Mouse (Mus musculus) hindbrain, postnatal 0 days (tissue): ENCODE data around the gene Nhlrc2. TPM values are rescaled to one million over a fixed set of nuclear protein-coding genes. Genes with fewer than 3 reads are reported as not detected.

ENCODE experiments used
- ATAC-seq: fragments of 200-750 bp; cut with Nextera tagmentation; 2 replicates; pipeline ENCODE4 v1.8.0; 2017; ENCODE audit warnings: mild to moderate bottlenecking, moderate TSS enrichment, moderate library complexity
- DNase-seq: peaks from one replicate; pipeline ENCODE4 v3.0.0-alpha.2; 2015; ENCODE audit warnings: low spot score
- H3K27ac ChIP-seq: fragments of 300-500 bp; sonication (generic); 2 replicates; pipeline ENCODE4 v1.5.1; 2014; ENCODE audit warnings: mild to moderate bottlenecking
- H3K27me3 ChIP-seq: fragments of 300-500 bp; sonication (generic); 2 replicates; pipeline ENCODE4 v1.6.1; 2014; ENCODE audit warnings: low read length, mixed read lengths; ENCODE audit not compliant: insufficient read depth
- H3K36me3 ChIP-seq: fragments of 300-500 bp; sonication (generic); 2 replicates; pipeline ENCODE4 v1.6.1; 2014; ENCODE audit warnings: low read length, mixed read lengths; ENCODE audit not compliant: insufficient read depth
- H3K4me1 ChIP-seq: fragments of 300-500 bp; sonication (generic); 2 replicates; pipeline ENCODE4 v1.6.1; 2014; ENCODE audit warnings: antibody characterized with exemption, low read length, mixed read lengths; ENCODE audit not compliant: insufficient read depth
- H3K4me2 ChIP-seq: fragments of 300-500 bp; sonication (generic); 2 replicates; pipeline ENCODE4 v1.6.1; 2014; ENCODE audit warnings: low read depth, mild to moderate bottlenecking, low read length, moderate library complexity, mixed read lengths
- H3K4me3 ChIP-seq: fragments of 300-500 bp; sonication (generic); 2 replicates; pipeline ENCODE4 v1.5.1; 2014; ENCODE audit warnings: low read length
- H3K9ac ChIP-seq: fragments of 300-500 bp; sonication (generic); replicated peaks from 2 replicates; pipeline ENCODE4 v1.6.1; 2014; ENCODE audit warnings: mild to moderate bottlenecking, low read length, moderate library complexity, mixed read lengths
- H3K9me3 ChIP-seq: fragments of 300-500 bp; sonication (generic); 2 replicates; pipeline ENCODE4 v1.6.1; 2016; ENCODE audit warnings: low read length, mixed read lengths
- CTCF ChIP-seq: IDR thresholded peaks from 2 replicates; pipeline ENCODE4 v1.5.1; 2016; ENCODE audit warnings: antibody characterized with exemption, control low read depth, low read depth
- WGBS: fragments of 180-500 bp; shearing (Covaris S2); extraction: QIAGEN DNeasy Blood & Tissue Kit; methylation state at CpG from one replicate; pipeline ENCODE4 v1.1.7; 2014; 5-methylcytosine and 5-hydroxymethylcytosine counted together
- polyA plus RNA-seq: library from polyadenylated mRNA; unstranded; fragments of >200 nt; fragmentation: Nextera tagmentation; extraction: Ambion mirVana; gene quantifications from 2 replicates; pipeline ENCODE4 v1.2.1, GENCODE M21; 2015
- total RNA-seq: library from RNA; depleted of rRNA; stranded (reverse); fragments of >200 nt; gene quantifications from 2 replicates; pipeline ENCODE4 v1.2.3, GENCODE M21; 2014

Nhlrc2 gene
- total and polyA plus RNA-seq, 2 experiments from 2014 or later = 7.9 to 11.7 TPM

DNA sequence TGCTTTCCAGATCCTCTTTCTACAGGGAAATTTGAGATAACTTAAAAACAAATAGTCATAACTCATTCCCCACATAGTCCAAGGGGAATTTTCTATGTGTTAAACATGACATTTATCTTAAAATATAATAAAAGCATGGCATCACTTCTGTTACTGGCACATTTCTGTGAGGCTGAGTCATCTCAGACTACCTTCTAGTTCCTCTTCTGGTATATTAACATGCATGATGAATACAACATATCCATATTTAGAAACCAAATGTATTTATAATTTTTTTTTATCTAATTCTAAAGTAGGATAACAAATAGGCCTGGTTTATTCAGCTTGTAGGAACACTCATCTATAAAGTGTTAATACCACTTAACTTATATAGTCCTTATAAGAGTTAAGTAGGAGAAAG lies 2.0 kb upstream of the Nhlrc2 start:
- Histone ChIP-seq H3K4me2 (no peak overlapping the region), H3K9me3 (no peaks in the 10 kb centered on the region), H3K36me3 (0 out of 2 replicates have a peak, but pooled peaks cover 6% of the 10 kb centered on the region), H3K9ac (no peak overlapping the region), H3K4me3 (no peak overlapping the region), H3K27ac (no peak overlapping the region), H3K27me3 (no peaks in the 10 kb centered on the region), H3K4me1 (peaks cover 6% of the 10 kb centered on the region)
- DNase-seq (no peak), ATAC-seq (no peak)
- no peak for TF ChIP-seq CTCF

DNA sequence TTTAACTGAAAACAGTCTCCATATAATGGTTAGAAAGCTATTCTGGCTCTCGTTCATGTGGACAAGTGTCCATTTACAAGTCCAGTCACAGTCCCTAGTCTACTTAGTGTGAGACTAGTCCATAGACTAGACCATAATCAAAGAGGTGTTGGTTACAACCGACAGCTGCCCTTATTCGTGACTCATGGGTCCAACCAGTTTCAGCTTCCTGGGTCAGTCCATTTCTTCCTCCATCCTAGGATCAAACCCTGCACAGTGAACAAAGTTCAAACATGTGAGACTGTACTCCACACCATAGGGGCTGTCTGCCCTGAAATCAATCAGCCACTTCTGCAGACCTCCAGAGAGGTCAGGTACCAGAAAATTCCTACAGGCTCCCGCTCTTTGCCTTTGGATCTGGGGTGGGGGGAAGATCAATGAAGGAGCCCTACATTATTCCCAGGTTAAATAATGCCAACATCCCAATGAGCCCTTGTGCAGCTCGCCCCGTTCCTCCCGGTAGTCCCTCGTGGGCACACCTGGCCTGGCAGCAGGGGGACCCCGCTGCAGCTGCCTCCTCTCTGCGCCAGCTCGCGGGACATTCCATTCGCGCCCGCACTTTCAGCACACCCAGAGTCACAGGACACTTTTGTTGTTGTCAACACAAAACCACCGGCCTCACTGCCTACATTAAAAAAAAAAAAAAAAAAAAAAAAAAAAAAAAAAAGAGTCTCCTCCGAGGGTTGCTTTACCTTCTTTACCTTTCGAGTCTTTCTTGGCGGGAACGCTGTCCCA lies 418 bp upstream of the Nhlrc2 start, which contains the start of gene Dclre1a:
Dclre1a (minus strand) TSS at position 767 of the 774 bp plus-strand sequence.
- Histone ChIP-seq H3K4me3 (peak within 1 kb of the TSS; percentile 84), H3K27ac (peak within 1 kb of the TSS; percentile 93), H3K9ac (peak within 1 kb of the TSS; percentile 98), H3K27me3 (no peaks in the 10 kb centered on the region), H3K4me1 (peaks cover 6% of the 10 kb centered on the region), H3K4me2 (peak within 1 kb of the TSS; percentile 73), H3K36me3 (peaks cover 11% of the 10 kb centered on the region), H3K9me3 (no peaks in the 10 kb centered on the region)
- DNase-seq (no peak), ATAC-seq (peak; percentile 68)
- peak; percentile 46 for TF ChIP-seq CTCF
- WGBS = 10% methylated on average over 20 of the region's 20 CpGs

DNA sequence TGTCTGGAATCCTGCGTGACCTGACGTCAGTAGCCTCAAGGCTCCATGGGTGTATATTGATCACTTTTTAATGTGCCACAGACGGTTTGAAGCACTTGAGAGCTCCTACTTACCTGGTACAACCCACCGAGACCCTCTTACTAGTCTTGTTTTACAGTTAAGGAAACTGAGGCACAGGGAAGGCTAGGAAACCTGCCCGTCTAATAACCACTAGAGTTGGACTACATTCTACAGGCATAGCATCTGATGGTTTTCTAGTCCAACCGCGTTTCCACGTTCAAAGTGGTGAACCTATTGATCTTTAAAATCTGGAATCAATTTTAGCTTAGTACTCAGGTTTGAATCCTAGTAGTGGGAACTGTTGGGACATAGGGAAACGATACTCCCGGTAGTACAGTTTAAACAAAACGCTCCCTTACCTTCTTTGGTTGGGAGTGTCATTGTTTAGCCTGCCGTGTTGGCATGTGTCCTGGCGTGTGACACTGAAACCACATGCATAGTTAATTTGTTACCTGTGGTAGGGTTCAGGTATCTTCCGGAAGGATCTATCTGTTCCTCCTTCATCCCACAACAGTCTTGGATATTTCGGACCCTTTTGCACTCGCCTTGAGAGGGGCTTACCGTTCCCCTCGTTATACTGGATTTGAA lies 1.1 kb downstream of the Nhlrc2 start:
- H3K9me3 ChIP-seq = no peaks in the 10 kb centered on the region
- peak overlapping the region; percentile 84 for H3K4me3 ChIP-seq
- H3K4me2 ChIP-seq = peak overlapping the region; percentile 73
- H3K9ac ChIP-seq = peak overlapping the region; percentile 98
- TF ChIP-seq CTCF = no peak
- ATAC-seq (no peak), DNase-seq (no peak)
- peak overlapping the region; percentile 93 for H3K27ac ChIP-seq
- peaks cover 20% of the 10 kb centered on the region for H3K36me3 ChIP-seq
- peaks cover 6% of the 10 kb centered on the region for H3K4me1 ChIP-seq
- 28% methylated on average over 18 of the region's 18 CpGs for WGBS
- H3K27me3 ChIP-seq = no peaks in the 10 kb centered on the region

DNA sequence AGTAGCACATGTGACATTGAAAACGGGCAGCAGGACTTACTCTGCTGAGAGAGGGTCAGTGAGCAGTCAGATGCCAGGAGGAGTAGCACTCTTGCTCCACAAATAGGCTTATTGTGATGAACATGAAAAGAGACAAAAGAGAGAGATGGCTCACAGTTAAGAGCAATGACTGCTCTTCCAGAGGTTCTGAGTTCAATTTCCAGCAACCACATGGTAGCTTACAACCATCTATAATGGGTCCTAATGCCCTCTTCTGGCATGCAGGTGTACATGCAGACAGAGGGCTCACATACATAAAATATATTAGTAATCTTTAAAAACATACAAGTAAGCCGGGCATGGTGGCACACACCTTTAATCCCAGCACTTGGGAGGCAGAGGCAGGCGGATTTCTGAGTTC lies 5.1 kb downstream of the Nhlrc2 start:
- Histone ChIP-seq H3K4me3 (no peak overlapping the region), H3K27me3 (no peaks in the 10 kb centered on the region), H3K36me3 (peaks cover 19% of the 10 kb centered on the region), H3K4me2 (no peak overlapping the region), H3K4me1 (peaks cover 6% of the 10 kb centered on the region), H3K9ac (no peak overlapping the region), H3K27ac (no peak overlapping the region), H3K9me3 (no peaks in the 10 kb centered on the region)
- 94% methylated on average over 3 of the region's 3 CpGs for WGBS
- no peak for TF ChIP-seq CTCF
- ATAC-seq (no peak), DNase-seq (no peak)

DNA sequence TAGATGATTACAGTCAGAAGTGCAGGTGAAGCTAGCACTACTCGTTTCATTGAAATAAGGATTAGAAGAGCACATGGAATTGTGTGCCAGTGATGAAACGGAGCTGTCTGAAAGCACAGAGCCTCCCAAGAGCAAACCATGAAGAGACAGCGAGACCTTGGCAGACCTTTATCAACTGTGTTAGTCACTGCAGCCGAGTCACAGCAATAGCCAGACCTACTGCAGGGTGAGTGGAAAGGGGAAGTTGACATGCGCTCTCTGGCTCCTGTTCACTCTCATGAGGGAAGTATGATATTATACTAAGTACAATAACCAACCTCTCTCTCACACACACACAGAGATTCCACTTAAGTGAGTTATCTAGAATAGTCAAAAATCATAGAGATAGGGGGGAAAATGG lies 7.9 kb downstream of the Nhlrc2 start:
- H3K27me3 ChIP-seq = no peaks in the 10 kb centered on the region
- ATAC-seq = no peak
- WGBS = 78% methylated on average over 5 of the region's 5 CpGs
- H3K9ac ChIP-seq = no peak overlapping the region
- H3K9me3 ChIP-seq = no peaks in the 10 kb centered on the region
- H3K4me1 ChIP-seq = no peaks in the 10 kb centered on the region
- peaks cover 19% of the 10 kb centered on the region for H3K36me3 ChIP-seq
- H3K4me3 ChIP-seq = no peak overlapping the region
- no peak overlapping the region for H3K4me2 ChIP-seq
- DNase-seq = no peak
- no peak overlapping the region for H3K27ac ChIP-seq
- no peak for TF ChIP-seq CTCF

DNA sequence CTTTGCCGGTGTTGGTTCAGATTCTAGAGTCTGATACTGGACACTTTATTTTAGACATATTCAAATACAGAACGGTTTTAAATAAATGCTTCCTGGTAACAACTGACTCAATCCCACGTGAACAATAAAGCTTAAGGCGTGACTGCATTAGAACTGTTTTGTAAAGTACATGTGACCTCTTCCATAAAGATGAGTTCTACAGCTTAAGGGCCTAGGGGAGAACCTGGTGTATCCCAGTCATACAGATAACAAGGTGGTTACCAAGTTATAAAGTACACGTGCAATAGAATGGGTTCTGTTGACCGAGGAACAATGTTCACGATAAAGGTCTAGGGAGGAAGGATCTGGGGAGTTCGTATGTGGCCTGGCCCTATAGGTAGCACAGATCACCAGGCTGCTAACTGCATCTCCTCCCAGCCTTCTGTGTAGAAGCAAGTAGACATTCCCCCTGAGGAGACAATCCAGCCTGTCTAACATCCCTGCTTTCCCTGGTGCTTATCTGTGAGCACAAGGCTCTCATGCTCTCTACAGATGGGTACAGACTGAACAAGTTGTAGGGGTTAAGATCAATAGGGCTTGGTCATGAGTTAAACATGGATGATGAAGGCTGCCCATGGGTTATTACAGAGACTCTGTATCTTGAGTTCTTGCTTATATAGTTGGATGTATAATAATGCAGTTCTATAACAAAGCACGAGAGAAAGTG lies 14.5 kb downstream of the Nhlrc2 start:
- TF ChIP-seq CTCF = no peak
- no peak for ATAC-seq
- Histone ChIP-seq H3K27me3 (no peaks in the 10 kb centered on the region), H3K9ac (no peak overlapping the region), H3K27ac (no peak overlapping the region), H3K4me2 (no peak overlapping the region), H3K4me3 (no peak overlapping the region), H3K4me1 (no peaks in the 10 kb centered on the region), H3K9me3 (no peaks in the 10 kb centered on the region), H3K36me3 (no peaks in the 10 kb centered on the region)
- 95% methylated on average over 9 of the region's 9 CpGs for WGBS
- DNase-seq = no peak
